Mouse (Mus musculus) cerebellum, adult (tissue): ENCODE data around the gene Kif20b.

Source experiments
- ATAC-seq: cut with Nextera tagmentation; 2 replicates; pipeline ENCODE4 v1.9.2; 2017; ENCODE audit warnings: mild to moderate bottlenecking, moderate library complexity, mixed read lengths; ENCODE audit not compliant: insufficient number of reproducible peaks, low FRiP score, low TSS enrichment

Kif20b gene

DNA sequence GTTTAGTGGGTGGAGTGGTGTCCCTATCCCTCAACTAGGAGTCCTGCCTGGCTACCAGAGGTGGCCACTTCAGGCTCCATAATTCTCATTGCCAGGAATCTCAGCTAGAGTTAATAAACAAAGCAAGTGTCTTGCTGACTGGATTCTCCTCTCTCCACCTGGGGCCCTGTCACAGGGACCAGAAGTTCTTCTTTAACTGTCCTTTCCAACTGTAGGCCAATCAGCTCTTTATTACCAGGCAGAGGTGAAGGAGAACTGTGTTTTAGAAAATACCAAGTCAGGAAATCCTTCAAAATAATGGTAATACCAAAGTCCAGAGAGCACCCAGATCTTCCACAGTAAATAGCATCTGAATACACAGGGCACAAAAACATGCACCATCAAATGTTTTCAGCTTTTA lies 9.8 kb upstream of the Kif20b start:
- ATAC-seq = no peak

DNA sequence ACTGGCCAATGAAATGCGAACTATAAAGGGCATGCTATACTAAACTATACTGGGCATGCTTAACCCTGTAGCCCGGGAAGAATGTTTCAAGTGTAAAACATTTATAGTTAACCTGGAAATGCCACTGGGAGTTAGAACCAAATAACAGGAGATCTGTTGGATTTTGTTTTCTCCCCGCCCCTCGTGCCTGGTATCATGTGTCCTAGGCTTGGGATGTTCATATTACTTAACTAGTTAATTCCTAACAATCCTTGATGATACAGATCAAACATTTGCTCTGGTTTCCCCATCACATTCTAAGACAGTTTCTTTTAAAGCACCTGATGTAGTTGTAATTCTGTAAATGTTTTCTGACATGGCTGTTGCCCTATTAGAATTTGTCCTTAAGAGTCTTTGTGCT lies 2.1 kb upstream of the Kif20b start:
- ATAC-seq = no peak

DNA sequence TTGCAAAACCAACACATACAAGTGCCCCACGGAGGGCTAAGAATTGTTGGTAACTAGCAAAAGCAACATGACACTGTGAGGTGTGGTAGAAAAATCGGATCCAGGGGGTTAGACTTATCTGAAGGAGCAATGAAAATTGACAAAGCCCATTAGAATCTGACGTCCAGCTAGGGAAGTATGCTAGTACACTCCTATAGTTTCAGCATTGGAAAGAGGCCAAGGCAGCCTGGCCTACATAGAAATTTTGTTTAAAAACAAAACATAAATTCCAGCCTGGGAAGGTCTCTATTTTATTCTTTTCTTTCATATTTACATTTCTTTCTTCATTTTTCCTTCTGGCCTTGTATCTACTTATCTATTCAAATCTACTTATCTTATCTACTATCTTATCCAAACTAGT lies 1.6 kb upstream of the Kif20b start:
- ATAC-seq = no peak

DNA sequence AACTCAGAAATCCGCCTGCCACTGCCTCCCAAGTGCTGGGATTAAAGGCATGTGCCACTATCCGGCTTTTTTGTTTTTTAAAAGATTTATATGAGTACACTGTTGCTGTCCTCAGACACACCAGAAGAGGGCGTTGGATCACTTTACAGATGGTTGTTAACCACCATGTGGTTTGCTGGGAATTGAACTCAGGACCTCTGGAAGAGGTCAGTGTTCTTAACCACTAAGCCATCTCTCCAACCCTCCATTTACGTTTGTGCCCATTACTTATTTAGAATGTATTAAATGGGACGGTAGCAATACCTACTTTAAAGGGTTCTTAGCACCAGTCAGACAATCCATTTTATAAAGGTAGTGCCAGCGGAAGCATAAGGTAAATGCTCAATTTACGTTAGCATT lies 909 bp upstream of the Kif20b start:
- no peak for ATAC-seq

DNA sequence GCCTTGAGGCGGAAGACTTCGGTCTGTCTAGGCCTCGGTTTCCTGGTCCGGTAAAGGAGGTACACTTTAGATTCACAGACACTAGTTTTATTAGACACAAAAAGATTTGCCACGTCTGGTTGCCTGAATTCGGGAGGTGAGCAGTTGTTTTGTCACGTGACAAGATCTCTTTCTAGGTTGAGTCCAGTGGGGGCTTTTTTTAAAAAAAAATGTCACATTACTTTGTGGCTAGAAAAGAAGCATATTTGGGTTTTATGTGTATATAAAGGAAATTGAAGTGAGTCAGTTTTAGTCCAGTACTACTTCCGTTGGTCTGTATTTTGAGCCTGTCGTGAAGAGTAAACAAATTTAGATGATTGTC lies 422 bp downstream of the Kif20b start:
- ATAC-seq = no peak

DNA sequence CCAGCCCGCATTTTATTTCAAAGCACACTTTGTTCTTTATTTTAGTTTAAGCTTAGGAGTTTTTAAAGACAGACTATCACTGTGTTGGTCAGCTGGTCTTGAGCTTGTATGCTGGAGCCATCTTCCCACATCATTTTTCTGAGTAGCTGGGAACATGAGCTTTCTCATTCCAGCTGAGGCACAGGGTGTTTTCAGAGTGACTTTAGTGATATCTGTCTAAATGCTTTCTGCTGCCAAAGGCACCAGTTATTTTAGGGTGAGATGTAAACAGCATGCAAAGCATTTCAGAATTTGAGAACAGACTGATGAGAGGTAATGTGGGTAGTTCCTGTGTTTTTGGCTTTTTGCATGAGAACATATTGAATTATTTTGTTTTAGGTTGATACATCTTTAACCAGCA lies 25.0 kb downstream of the Kif20b start:
- ATAC-seq = no peak

DNA sequence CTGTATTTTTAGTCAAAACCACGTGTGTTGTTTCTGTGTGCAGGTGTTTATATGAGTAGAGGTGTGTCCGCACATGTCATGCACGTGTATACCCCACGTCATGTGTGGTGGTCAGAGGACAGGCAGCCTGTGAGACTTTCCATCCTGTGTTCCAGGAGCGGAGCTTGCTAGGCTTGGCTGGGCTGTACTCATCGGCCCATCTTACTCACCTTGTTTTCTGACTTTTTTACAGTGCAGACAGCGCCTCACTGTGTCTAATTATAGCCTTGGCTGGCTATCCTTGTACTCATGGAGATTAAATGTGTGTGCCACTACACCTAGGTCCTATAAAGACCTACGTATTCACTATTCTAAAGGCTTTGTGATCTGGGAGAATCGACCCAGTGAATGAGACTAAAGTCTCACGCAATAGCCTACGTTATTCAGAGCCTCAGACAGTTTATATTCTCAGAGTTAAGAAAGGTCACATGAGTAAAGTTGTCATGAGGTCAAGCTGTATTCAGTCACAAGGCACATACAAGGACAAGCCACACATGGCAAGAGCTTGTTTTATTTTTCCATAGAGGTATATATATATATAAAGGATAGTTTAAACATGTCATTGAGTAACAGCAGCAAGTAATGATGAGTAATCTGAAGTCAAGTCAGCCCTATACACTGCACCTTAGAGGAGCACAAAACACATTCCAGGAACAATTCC lies 31.8 kb downstream of the Kif20b start:
- ATAC-seq = no peak; the same call in 1 of the 2 replicates

DNA sequence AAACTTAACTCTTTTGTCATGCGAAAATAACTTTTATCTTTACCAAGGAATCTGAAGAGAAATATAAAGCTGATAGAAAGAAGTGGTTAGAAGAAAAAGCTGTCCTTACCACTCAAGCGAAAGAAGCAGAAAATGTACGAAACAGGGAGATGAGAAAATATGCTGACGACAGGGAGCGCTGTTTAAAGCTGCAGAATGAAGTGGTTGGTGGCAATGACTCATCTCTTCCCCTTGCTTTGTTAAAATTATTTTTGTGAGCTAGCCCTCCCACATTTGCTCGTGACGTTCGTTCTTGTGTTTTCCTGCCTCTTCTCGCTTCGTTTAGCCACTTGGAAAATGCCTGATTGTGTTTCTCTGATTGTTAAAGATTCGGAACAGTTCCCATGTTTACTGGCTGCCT lies 37.2 kb downstream of the Kif20b start:
- no peak for ATAC-seq

DNA sequence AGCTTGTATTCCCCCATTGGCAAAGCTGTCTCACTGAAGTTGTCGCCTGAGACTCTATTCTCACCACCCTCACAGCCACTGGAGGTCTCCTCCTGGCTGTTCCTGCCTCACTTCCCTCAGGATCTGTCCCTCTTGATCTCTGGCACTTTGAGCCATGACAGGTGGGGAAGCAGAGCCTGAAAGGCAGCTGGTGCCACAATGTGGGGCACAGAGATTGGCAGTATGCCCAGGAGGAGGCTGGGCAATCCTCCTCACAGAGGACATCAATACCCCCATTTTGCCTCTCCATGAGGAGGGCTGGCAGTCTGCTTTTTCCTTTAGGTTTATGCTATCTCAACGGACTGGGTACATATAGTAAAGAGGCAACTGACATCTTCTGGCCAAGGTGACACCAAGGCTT lies 62.6 kb downstream of the Kif20b start:
- peak; percentile 54 for ATAC-seq

DNA sequence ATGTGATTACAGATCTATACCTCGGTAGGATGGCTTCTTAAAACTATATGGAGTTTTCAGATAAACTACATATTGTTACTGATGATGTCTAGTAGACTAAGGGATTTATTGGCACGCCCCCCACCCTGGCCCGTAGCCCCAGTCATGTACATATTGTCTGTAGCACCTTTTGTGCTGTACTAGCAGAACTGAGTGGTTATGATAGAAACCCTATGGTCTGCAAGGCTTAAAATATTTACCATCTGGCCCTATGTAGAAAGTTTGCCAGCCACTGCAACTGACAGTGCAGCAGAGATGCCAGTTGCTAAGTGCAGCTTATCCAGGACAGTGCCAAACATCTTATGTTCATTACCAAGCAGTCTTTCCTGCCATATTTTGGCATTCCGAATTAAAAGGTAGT lies 68.3 kb downstream of the Kif20b start:
- ATAC-seq = no peak

DNA sequence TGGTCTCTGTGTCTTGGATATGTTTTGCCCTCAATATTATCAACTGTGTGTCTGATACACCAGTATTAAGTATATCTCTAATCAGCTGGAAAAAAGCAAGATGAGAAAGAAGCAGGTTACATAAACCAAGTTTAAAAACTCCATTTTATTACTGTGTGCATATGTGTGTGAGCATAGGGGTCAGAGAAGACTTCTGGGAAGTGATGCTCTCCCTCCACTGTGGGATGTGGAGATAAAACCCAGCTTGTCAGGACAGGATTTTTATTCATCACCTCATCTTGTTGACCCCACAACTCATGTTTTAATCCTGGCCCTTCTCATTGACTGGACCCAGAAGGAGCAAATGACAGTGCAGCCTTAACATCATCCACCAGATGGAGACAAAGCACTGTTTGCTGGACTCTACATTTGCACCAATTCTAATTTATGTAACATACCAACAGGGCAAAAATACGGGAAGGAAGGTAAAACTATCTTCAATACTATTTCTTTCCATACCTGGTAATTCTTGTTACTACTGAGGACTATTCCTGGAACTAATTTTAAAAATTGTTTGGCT lies 70.9 kb downstream of the Kif20b start:
- peak; percentile 84 for ATAC-seq

DNA sequence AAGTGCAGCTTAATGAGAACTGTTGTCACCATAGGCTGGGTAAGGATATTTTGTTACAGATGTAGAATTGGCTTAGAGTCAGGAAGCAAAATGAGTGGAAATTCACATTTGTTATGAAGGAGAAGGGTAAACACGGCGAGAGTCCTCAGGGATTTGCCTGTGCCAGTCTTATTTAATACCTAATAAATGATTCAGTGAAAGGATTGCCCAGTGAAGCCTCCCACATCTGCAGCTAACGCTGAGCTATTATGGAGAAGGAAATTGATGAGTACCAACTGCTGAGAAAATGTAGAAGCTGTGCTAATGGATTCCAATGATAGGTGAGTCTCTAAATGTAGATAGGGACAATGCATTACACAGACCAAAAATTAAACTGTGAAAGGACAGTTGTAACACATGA lies 92.9 kb downstream of the Kif20b start:
- no peak for ATAC-seq

DNA sequence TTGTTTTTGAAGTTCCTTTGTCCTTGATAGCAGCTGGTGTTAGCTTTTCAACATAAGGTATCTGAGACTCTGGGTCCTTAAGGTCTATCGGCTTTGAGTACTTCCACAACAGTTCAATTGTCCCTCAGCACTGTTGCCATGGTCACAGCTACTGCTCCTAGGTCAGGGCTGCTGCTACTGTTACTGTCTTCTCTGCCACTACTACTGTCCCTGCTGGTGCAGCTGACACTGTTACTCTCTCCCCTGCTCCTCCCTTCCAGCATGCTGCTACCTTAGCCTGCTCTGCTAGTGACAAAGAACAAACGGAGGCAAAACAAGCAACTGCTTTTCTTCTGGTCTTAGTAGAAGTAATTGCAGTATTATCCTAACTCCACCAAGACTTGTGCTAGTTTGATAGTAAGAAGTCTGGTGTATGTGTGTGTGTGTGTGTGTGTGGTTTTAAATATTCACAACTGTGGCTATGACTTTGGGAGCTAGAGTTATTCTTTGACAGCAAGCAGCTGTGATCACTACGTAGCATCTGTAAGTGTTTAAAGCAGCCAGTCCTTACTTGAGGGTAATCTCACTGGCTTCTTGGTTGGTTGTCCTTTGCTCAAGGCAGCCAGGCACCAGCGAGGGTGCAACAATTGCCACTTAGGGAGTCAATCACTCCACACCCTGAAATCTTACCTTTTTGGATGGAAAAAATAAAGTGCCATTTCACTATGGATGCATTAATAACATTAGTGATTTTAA lies 95.5 kb downstream of the Kif20b start:
- ATAC-seq = no peak

DNA sequence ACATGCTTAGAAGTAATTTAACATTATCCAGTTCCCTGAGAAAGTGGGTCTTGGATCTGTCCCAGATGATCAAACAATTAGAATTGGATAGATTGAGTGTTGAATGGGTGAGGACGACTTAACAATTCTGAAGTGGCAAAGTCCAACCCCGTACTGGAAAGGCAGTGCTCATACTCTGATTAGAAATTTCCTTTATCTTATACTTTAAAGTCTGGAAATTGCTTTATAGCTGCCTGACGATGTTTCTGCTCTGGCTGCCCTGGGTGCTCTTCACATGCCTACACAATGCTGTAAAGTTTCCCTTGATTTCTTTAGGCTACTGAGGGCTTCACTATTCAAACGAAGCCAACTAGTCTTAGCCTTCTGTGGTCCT lies 96.0 kb downstream of the Kif20b start:
- no peak for ATAC-seq
